In genomic region chr8:75083846-75084245, GRCm38 (mm10) we compare ENCODE assay signal across 7 mouse cellular contexts. TPM values are rescaled to one million over a fixed set of nuclear protein-coding genes. Genes with fewer than 3 reads are reported as not detected.
DNase-seq lines count a peak whose midpoint lies in the region; ATAC-seq lines count a peak whose summit lies in the region.

No protein-coding gene starts in this region.

- H3K9me3 ChIP-seq in embryonic facial prominence, embryonic 11.5 days (replicated peaks; ENCODE audit: control insufficient read depth, low read length): no peaks in the 10 kb centered on the region
- no peaks in the 10 kb centered on the region for H3K9me3 ChIP-seq in limb, embryonic 10.5 days (replicated peaks)
- H3K9me3 ChIP-seq in midbrain, embryonic 13.5 days: no peaks in the 10 kb centered on the region

- H3K27me3 ChIP-seq in embryonic facial prominence, embryonic 11.5 days (ENCODE audit: control insufficient read depth, insufficient read depth, low read length): no peaks in the 10 kb centered on the region
- no peaks in the 10 kb centered on the region for H3K27me3 ChIP-seq in limb, embryonic 10.5 days (ENCODE audit: low read depth, poor library complexity, severe bottlenecking)
- peaks cover 5% of the 10 kb centered on the region; the same call in 1 of the 2 replicates for H3K27me3 ChIP-seq in midbrain, embryonic 13.5 days

- 5% methylated on average over 17 of the region's 17 CpGs for WGBS in embryonic facial prominence, embryonic 11.5 days
- WGBS in limb, embryonic 10.5 days: 10% methylated on average over 17 of the region's 17 CpGs
- WGBS in midbrain, embryonic 13.5 days: 8% methylated on average over 16 of the region's 17 CpGs

- DNase-seq in adrenal gland, postnatal 10 days: peak; percentile 94
- DNase-seq in embryonic facial prominence, embryonic 11.5 days (ENCODE audit: low spot score): peak; percentile 96
- DNase-seq in kidney, adult 11 months: peak; percentile 95
- peak; percentile 93 for DNase-seq in limb, embryonic 10.5 days (ENCODE audit: low spot score)
- DNase-seq in spleen, adult 12 weeks (ENCODE audit: low spot score): peak; percentile 81

- peak; percentile 94 for ATAC-seq in embryonic facial prominence, embryonic 11.5 days (replicated peaks; ENCODE audit: insufficient number of reproducible peaks, low FRiP score, low TSS enrichment, low read depth)
- ATAC-seq in granulocyte monocyte progenitor cell, adult 5-6 weeks (replicated peaks; ENCODE audit: poor library complexity, severe bottlenecking): peak; percentile 84
- peak; percentile 95 for ATAC-seq in midbrain, embryonic 13.5 days

- no peaks in the 10 kb centered on the region for H3K4me1 ChIP-seq in embryonic facial prominence, embryonic 11.5 days (ENCODE audit: control insufficient read depth, insufficient read depth, low read length)
- peaks cover 11% of the 10 kb centered on the region for H3K4me1 ChIP-seq in limb, embryonic 10.5 days
- H3K4me1 ChIP-seq in midbrain, embryonic 13.5 days (replicated peaks): peaks cover 6% of the 10 kb centered on the region

- H3K4me2 ChIP-seq in embryonic facial prominence, embryonic 11.5 days (ENCODE audit: low read depth, low read length): peak overlapping the region; percentile 32
- peak overlapping the region; percentile 50 for H3K4me2 ChIP-seq in midbrain, embryonic 13.5 days (replicated peaks)

- H3K4me3 ChIP-seq in embryonic facial prominence, embryonic 11.5 days (ENCODE audit: low read depth, low read length): no peak overlapping the region
- H3K4me3 ChIP-seq in limb, embryonic 10.5 days: peak overlapping the region; percentile 40
- H3K4me3 ChIP-seq in midbrain, embryonic 13.5 days (replicated peaks): peak overlapping the region; percentile 23

- H3K9ac ChIP-seq in embryonic facial prominence, embryonic 11.5 days (replicated peaks; ENCODE audit: low read length): no peak overlapping the region
- H3K9ac ChIP-seq in midbrain, embryonic 13.5 days (replicated peaks): no peak overlapping the region

- H3K27ac ChIP-seq in embryonic facial prominence, embryonic 11.5 days (replicated peaks; ENCODE audit: low read depth, low read length): no peak overlapping the region
- H3K27ac ChIP-seq in limb, embryonic 10.5 days: no peak overlapping the region; the same call in 1 of the 2 replicates
- H3K27ac ChIP-seq in midbrain, embryonic 13.5 days: no peak overlapping the region

- no peaks in the 10 kb centered on the region for H3K36me3 ChIP-seq in embryonic facial prominence, embryonic 11.5 days (replicated peaks; ENCODE audit: control insufficient read depth, insufficient read depth, low read depth, low read length)
- H3K36me3 ChIP-seq in limb, embryonic 10.5 days: no peaks in the 10 kb centered on the region
- no peaks in the 10 kb centered on the region for H3K36me3 ChIP-seq in midbrain, embryonic 13.5 days

RNA-seq across cellular contexts. Expression of gene Hmox1, which starts 9.6 kb away (rescaled TPM):
- 10 to 100 TPM; 27.3 to 35.5 TPM for total RNA-seq in adrenal gland, postnatal 10 days (2021)
- 16.0 and 18.0 TPM in 2 replicates for polyA plus RNA-seq in embryonic facial prominence, embryonic 11.5 days (2014; fragmentation: Nextera tagmentation; extraction: Ambion mirVana)
- total RNA-seq in granulocyte monocyte progenitor cell, adult 5-6 weeks (2014; fragmentation: Nextera tagmentation): 2.5 and 7.4 TPM in 2 replicates
- 1.4 and 2.2 TPM in 2 replicates for total RNA-seq in granulocyte monocyte progenitor cell, adult 5-6 weeks (2017)
- polyA plus RNA-seq in limb, embryonic 10.5 days (2016; fragmentation: Nextera tagmentation; extraction: Ambion mirVana): 18.5 and 22.9 TPM in 2 replicates
- polyA plus RNA-seq in midbrain, embryonic 13.5 days (2015; fragmentation: Nextera tagmentation; extraction: Ambion mirVana): 11.7 and 15.4 TPM in 2 replicates

RNA-seq across cellular contexts. Expression of gene Mcm5, which starts 25.5 kb away (rescaled TPM):
- total RNA-seq in adrenal gland, postnatal 10 days (2021): 10 to 100 TPM; 25.6 to 40.0 TPM
- polyA plus RNA-seq in embryonic facial prominence, embryonic 11.5 days (2014; fragmentation: Nextera tagmentation; extraction: Ambion mirVana): 226 and 240 TPM in 2 replicates
- total RNA-seq in granulocyte monocyte progenitor cell, adult 5-6 weeks (2014; fragmentation: Nextera tagmentation): 200 and 228 TPM in 2 replicates
- total RNA-seq in granulocyte monocyte progenitor cell, adult 5-6 weeks (2017): 271 and 288 TPM in 2 replicates
- polyA plus RNA-seq in limb, embryonic 10.5 days (2016; fragmentation: Nextera tagmentation; extraction: Ambion mirVana): 364 and 378 TPM in 2 replicates
- polyA plus RNA-seq in midbrain, embryonic 13.5 days (2015; fragmentation: Nextera tagmentation; extraction: Ambion mirVana): 64.2 and 64.9 TPM in 2 replicates

RNA-seq across cellular contexts. Expression of gene Tom1, which starts 50.3 kb away (rescaled TPM):
- 10 to 100 TPM; 28.3 to 31.5 TPM for total RNA-seq in adrenal gland, postnatal 10 days (2021)
- 26.3 and 32.4 TPM in 2 replicates for polyA plus RNA-seq in embryonic facial prominence, embryonic 11.5 days (2014; fragmentation: Nextera tagmentation; extraction: Ambion mirVana)
- total RNA-seq in granulocyte monocyte progenitor cell, adult 5-6 weeks (2014; fragmentation: Nextera tagmentation): 30.1 and 40.2 TPM in 2 replicates
- total RNA-seq in granulocyte monocyte progenitor cell, adult 5-6 weeks (2017): 20.2 and 48.9 TPM in 2 replicates
- 33.5 and 36.5 TPM in 2 replicates for polyA plus RNA-seq in limb, embryonic 10.5 days (2016; fragmentation: Nextera tagmentation; extraction: Ambion mirVana)
- 21.0 and 22.7 TPM in 2 replicates for polyA plus RNA-seq in midbrain, embryonic 13.5 days (2015; fragmentation: Nextera tagmentation; extraction: Ambion mirVana)
